Mouse (Mus musculus) R1 (cell line): ENCODE measurements around the gene Prkra.
"Not testable (repeated sequence)": the region's sequence is repeated elsewhere in the genome, so short reads cannot be mapped to it uniquely, and the experiment has no call there.

ENCODE experiments used
- DNase-seq: peaks from one replicate; pipeline ENCODE4 v3.0.0-alpha.2; 2018; ENCODE audit warnings: low read depth, low spot score

Gene Prkra

GRCm38 (mm10) chr2:76655444-76655843, 7.6 kb upstream of the Prkra start:
- no peak for DNase-seq

GRCm38 (mm10) chr2:76654646-76655045, 6.8 kb upstream of the Prkra start:
- no peak for DNase-seq

- DNase-seq: peak; percentile 53
These were observed 5.3 kb upstream of the Prkra start for GRCm38 (mm10) chr2:76653070-76653469.

- DNase-seq: peak; percentile 72
These were observed 889 bp upstream of the Prkra start for GRCm38 (mm10) chr2:76648666-76649141.

GRCm38 (mm10) chr2:76647441-76647869, 360 bp downstream of the Prkra start:
- peak; percentile 19 for DNase-seq

- no peak for DNase-seq
These were observed 4.0 kb downstream of the Prkra start for GRCm38 (mm10) chr2:76643801-76644200.

- no peak for DNase-seq
These were observed 8.2 kb downstream of the Prkra start for GRCm38 (mm10) chr2:76639637-76640036.

- DNase-seq: no peak
These were observed 16.2 kb downstream of the Prkra start for GRCm38 (mm10) chr2:76631600-76631999.

- DNase-seq: no peak
These were observed 17.5 kb downstream of the Prkra start for GRCm38 (mm10) chr2:76630293-76630692.

- DNase-seq: not testable (repeated sequence)
These were observed 25.5 kb downstream of the Prkra start for GRCm38 (mm10) chr2:76622316-76622715.

GRCm38 (mm10) chr2:76621724-76622123, 26.1 kb downstream of the Prkra start:
- no peak for DNase-seq

GRCm38 (mm10) chr2:76620188-76620587, 27.6 kb downstream of the Prkra start:
- DNase-seq: no peak

GRCm38 (mm10) chr2:76618078-76618477, 29.7 kb downstream of the Prkra start:
- DNase-seq: peak; percentile 41

GRCm38 (mm10) chr2:76611996-76612395, 35.8 kb downstream of the Prkra start:
- DNase-seq: no peak

GRCm38 (mm10) chr2:76610326-76611104, 37.3 kb downstream of the Prkra start:
- no peak for DNase-seq

GRCm38 (mm10) chr2:76606704-76607103, 41.1 kb downstream of the Prkra start:
- no peak for DNase-seq

GRCm38 (mm10) chr2:76602256-76602655, 45.6 kb downstream of the Prkra start:
- DNase-seq: no peak

- DNase-seq: no peak
These were observed 48.6 kb downstream of the Prkra start for GRCm38 (mm10) chr2:76599214-76599613.

GRCm38 (mm10) chr2:76597521-76597920, 50.3 kb downstream of the Prkra start:
- DNase-seq: peak; percentile 10

GRCm38 (mm10) chr2:76592401-76592924, 55.4 kb downstream of the Prkra start:
- no peak for DNase-seq

GRCm38 (mm10) chr2:76590221-76590620, 57.6 kb downstream of the Prkra start:
- DNase-seq: no peak

- DNase-seq: peak; percentile 17
These were observed 60.9 kb downstream of the Prkra start for GRCm38 (mm10) chr2:76586906-76587305.

GRCm38 (mm10) chr2:76585090-76585489, 62.7 kb downstream of the Prkra start:
- DNase-seq: peak; percentile 41
